Mouse (Mus musculus) lung, postnatal 0 days (tissue): ENCODE measurements at regions not wholly inside any gene's neighbourhood (a gene's known extent, or its start where the extent isn't known, plus 50 kb on each side); places are given as distances from the start of the nearest gene placed in this dataset.

Experiments used
- CTCF ChIP-seq: IDR thresholded peaks from 2 replicates; pipeline ENCODE4 v1.5.1; 2016; ENCODE audit warnings: antibody characterized with exemption, mild to moderate bottlenecking
- EP300 ChIP-seq: IDR thresholded peaks from 2 replicates; pipeline ENCODE4 v1.6.1; 2016; ENCODE audit warnings: antibody characterized with exemption, mild to moderate bottlenecking, control low read depth

- TF ChIP-seq EP300 (no peak), CTCF (no peak)
These were observed 200.1 kb downstream of the Bcor start for GRCm38 (mm10) chrX:11959871-11960552.
